Mouse (Mus musculus) heart, postnatal 0 days (tissue): ENCODE measurements at regions not wholly inside any gene's neighbourhood (a gene's known extent, or its start where the extent isn't known, plus 50 kb on each side); places are given as distances from the start of the nearest gene placed in this dataset.

Source experiments
- CTCF ChIP-seq: IDR thresholded peaks from 2 replicates; pipeline ENCODE4 v1.5.1; 2016; ENCODE audit warnings: antibody characterized with exemption, control low read depth, low read depth
- EP300 ChIP-seq: IDR thresholded peaks from 2 replicates; pipeline ENCODE4 v1.6.1; 2016; ENCODE audit warnings: antibody characterized with exemption, low read depth

DNA sequence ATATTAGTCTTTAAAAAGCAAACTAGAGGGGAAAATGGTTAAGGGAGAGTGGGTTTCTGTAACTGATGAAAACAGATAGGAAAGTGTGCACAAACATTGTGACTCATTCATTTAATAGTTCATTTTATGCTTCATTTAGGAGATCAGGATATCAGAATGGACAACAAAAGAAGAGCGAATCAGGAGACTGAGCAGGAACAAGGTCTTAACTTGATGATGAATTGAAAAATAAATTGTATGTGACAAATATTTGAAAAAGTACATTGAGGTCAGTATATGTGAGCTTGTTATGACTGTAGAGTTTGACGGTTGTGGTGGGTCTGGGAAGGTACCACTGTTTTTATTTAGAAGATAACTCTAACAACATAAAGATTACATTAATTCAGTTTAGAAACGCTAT lies 196.8 kb upstream of the Rbms1 start:
- TF ChIP-seq CTCF = no peak
- no peak for TF ChIP-seq EP300
